Mouse (Mus musculus) layer of hippocampus, adult 18-20 months (tissue): Measurements from ENCODE around the gene Gm7544. TPM values are rescaled to one million over a fixed set of nuclear protein-coding genes. Genes with fewer than 3 reads are reported as not detected.
"Not testable (repeated sequence)": the region's sequence is repeated elsewhere in the genome, so short reads cannot be mapped to it uniquely, and the experiment has no call there.

Experiments used
- DNase-seq, 2 experiments: peaks; one replicate each; pipeline ENCODE4 v3.0.0; 2022; ENCODE audit warnings: low spot score in 2 of 2
- total RNA-seq, 2 experiments: library from RNA; stranded (reverse); gene quantifications; 2 replicates each; pipeline ENCODE4 v1.2.3; 2021

The Gm7544 gene
- total RNA-seq, 2 experiments from 2014 or later: not detected

- DNase-seq: no peak
These were observed 31.2 kb downstream of the Gm7544 start, which contains the start of gene A030014E15Rik for GRCm38 (mm10) chr1:82924650-82925049. Gene A030014E15Rik (plus strand): TSS chr1:82924917.

- not testable (repeated sequence) for DNase-seq
These were observed 42.4 kb downstream of the Gm7544 start for GRCm38 (mm10) chr1:82913434-82913833.

GRCm38 (mm10) chr1:82913025-82913424 lies 42.8 kb downstream of the Gm7544 start, which contains the start of gene A030005L19Rik:
Gene A030005L19Rik (plus strand): TSS chr1:82913325.
- no peak for DNase-seq

GRCm38 (mm10) chr1:82905886-82906285 lies 49.9 kb downstream of the Gm7544 start:
- DNase-seq: no peak

Other genes with a start within 250 kb of the Gm7544 start
- gene Mff, start 231.1 kb downstream of the Gm7544 start, total RNA-seq: 100 to 1,000 TPM; 228 to 243 TPM
- not detected for gene Tm4sf20, start 187.6 kb downstream of the Gm7544 start, total RNA-seq
- gene Gm47791, start 184.8 kb downstream of the Gm7544 start, total RNA-seq: not detected
- gene Agfg1, start 116.5 kb downstream of the Gm7544 start, total RNA-seq: 10 to 100 TPM; 69.3 to 74.0 TPM
- under 1 TPM; 0.42 to 0.71 TPM for gene A030005L19Rik, start 42.7 kb downstream of the Gm7544 start, total RNA-seq
- not detected for gene A030014E15Rik, start 31.1 kb downstream of the Gm7544 start, total RNA-seq
- not detected for gene Gm6217, start 24.6 kb downstream of the Gm7544 start, total RNA-seq
- gene A030003K21Rik, start 12.6 kb downstream of the Gm7544 start, total RNA-seq: not detected
- gene Gm47955, start 4.3 kb upstream of the Gm7544 start, total RNA-seq: not detected
- not detected for gene Gm47959, start 44.5 kb upstream of the Gm7544 start, total RNA-seq
- gene Slc19a3, start 82.4 kb upstream of the Gm7544 start, total RNA-seq: 1 to 10 TPM; 1.8 to 1.9 TPM
- gene Krtap28-10, start 86.5 kb upstream of the Gm7544 start, total RNA-seq: not detected
- gene Gm47969, start 88.9 kb upstream of the Gm7544 start, total RNA-seq: not detected
- not detected for gene A030005K14Rik, start 103.4 kb upstream of the Gm7544 start, total RNA-seq
- not detected for gene Krtap28-13, start 104.9 kb upstream of the Gm7544 start, total RNA-seq
- gene Ccl20, start 160.8 kb upstream of the Gm7544 start, total RNA-seq: not detected
- under 1 TPM; 0.45 to 0.56 TPM for gene Daw1, start 203.7 kb upstream of the Gm7544 start, total RNA-seq